Mouse (Mus musculus) urinary bladder, adult 2 months (tissue): ENCODE data around the gene Dpp3. TPM values are rescaled to one million over a fixed set of nuclear protein-coding genes. Genes with fewer than 3 reads are reported as not detected.
"Not testable (repeated sequence)": the region's sequence is repeated elsewhere in the genome, so short reads cannot be mapped to it uniquely, and the experiment has no call there.

Experiments used
- DNase-seq: peaks from one replicate; pipeline ENCODE4 v3.0.0; 2022; ENCODE audit warnings: low spot score
- polyA plus RNA-seq: library from polyadenylated mRNA; depleted of rRNA; stranded (reverse); fragments of >200 nt; gene quantifications from 2 replicates; pipeline ENCODE4 v1.2.3, GENCODE M21; 2012; rRNA removed

Gene Dpp3
- polyA plus RNA-seq, 1 experiment = 53.2 TPM

DNA sequence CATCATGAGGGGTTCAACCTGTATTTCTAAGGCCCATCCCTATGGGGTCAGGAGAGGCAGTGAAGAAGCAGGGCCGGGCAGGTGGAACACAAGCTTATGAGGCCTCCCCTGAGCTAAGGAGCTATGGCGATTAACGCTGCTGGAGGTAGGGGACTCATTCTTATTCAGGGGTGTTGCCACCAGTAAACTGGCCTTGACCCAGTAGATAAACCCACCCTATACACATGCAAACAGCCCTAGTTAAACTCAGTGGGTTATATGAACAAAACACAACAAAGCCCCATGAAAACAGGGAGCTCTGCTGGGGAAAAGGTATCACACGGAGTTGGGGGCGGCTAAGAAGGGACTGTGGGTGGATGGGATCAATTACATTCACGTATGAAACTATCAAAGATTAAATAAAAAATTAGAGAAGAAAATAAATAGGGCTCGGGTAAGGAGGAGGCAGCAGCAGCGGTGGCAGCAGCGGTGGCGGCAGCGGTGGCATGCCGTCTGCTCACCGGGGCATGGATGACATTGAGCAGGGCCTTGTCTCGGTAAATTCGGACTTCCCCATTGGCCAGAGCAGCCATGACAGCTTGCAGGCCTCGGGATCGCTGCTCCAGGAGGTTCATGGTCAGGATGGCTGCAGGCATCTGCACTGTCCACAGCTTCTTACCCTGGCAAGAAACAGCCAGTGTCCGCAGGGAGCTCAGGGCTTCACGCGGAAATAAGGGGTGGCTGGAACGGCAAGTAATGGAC lies 31.1 kb downstream of the Dpp3 start:
- no peak for DNase-seq

- no peak for DNase-seq
These were observed 36.3 kb downstream of the Dpp3 start for GRCm38 (mm10) chr19:4891798-4892197.

DNA sequence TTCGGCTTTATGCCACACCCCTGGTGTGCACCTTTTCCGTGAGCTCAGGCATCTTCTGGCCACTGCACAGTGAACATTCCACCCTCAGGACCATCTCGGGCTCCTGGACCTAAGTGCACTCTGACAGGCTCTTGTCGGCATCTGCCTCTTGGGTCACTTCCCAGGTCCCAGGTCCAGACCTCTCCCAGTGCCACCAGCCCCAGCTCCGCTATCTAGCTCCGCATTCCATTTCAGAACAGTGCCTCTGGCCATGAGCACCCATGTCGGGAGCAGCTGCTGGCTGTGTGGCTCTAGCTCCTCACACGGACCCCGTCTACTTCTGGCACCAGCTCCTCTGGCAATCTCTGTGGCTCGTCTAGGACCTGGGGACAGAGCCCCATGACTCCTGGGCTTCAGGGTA lies 38.3 kb downstream of the Dpp3 start:
- no peak for DNase-seq

DNA sequence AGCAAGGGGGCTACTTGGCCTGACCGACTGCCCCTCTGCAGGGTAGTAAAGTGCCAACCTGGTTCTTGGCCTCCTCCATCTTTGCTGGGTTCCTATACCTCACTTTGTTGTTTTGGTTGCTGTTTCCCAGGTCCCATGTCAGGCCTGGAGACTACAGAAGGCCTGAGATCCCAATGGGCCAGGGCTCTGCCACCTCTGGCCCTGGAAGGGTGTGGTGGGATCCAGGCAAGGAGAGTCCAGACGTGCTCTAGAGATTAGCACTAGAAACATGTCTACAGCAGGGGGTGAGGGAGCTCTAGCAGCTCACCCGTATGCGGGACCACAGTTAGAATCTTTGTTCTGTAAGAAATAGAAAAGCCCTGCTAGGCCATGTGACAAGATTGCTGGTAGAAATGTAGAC lies 44.1 kb downstream of the Dpp3 start:
- DNase-seq = no peak

GRCm38 (mm10) chr19:4879324-4879703 lies 48.8 kb downstream of the Dpp3 start:
- no peak for DNase-seq

DNA sequence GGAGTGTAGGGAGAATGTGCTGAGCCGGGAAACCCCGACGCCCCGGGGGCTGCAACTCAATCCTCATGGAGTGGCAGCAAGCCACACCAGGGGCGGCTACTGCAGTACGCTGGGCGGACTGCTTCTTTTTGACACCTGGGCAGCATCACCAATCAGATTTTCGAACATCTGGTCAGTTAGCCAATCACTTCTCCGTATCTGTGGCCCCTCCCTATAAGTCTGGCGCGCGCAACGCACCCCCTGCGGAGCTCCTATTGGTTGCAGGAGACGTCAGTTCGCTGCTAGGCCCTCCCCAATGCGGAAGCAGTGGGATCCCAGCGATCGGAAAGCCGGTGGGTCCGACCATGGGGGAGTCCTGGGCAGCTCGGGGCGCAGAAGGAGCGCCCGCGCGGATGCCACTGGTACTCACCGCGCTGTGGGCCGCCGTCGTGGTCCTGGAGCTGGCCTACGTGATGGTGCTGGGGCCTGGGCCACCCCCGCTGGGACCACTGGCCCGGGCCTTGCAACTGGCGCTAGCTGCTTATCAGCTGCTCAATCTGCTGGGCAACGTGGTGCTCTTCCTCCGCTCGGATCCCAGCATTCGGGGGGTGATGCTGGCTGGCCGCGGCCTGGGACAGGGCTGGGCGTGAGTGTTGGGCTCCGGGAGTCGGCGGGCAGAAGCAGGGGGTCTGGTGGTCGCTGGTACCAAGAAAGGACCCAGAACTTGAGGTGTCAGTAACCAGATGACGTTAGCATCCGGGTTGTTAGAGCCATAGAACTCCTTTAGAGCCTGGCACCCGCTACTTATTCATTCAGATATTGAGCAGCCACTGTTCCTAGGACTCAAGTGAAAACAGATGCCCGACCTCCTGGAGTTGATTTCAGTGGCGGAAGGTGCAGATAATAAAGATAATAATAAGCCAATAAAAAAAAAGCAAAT lies 49.4 kb downstream of the Dpp3 start, which contains the start of gene Zdhhc24:
Gene Zdhhc24, plus strand, starts transcription at position 264 of the 919 bp plus-strand sequence.
- DNase-seq = peak; percentile 97

DNA sequence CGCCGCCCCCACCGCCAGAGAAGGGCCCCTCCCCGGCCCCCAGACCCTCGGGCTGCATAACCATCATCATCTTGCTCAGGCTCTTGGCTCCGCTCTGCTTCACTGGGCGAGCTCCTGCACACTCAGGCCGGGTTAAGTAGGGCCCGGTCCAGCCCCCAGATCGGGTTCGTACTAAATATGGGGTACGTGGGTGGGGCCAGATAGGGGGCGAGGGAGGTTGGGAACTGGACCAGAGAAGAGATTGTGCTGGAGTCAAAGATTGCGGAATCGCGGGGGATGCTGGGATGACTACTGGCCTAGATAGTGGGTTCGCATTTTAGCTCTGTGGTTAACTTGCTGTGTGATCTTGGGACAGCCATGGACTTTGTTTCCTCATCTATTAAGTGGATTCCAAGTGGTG lies 50.3 kb downstream of the Dpp3 start, which contains the start of gene Actn3:
Gene Actn3, minus strand, starts transcription at position 125 of the 400 bp plus-strand sequence.
- DNase-seq = no peak

GRCm38 (mm10) chr19:4876755-4877154 lies 51.3 kb downstream of the Dpp3 start:
- DNase-seq = no peak

- no peak for DNase-seq
These were observed 51.8 kb downstream of the Dpp3 start for GRCm38 (mm10) chr19:4876241-4876640.

GRCm38 (mm10) chr19:4874613-4875012 lies 53.5 kb downstream of the Dpp3 start:
- DNase-seq = not testable (repeated sequence)

GRCm38 (mm10) chr19:4865147-4865546 lies 62.9 kb downstream of the Dpp3 start:
- DNase-seq = no peak

DNA sequence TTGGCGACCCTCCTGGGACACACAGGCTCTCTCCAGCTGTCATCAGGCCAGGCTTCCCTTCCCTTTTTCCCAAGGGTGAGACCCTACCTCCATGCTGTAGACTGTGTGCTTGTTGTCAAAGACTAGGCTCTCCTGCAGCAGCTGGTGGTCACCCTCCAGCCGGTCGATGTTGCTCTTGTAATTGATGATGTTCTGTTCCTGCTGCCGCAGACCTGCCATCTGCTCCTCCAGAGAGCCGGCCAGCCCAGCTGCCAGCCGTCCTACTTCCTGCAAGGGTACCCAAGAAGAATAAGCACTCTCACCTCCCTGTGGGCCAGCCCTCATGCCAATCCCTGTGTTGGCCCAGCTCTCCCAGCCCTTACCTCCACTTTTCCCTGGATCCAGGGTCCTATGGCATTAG lies 65.0 kb downstream of the Dpp3 start:
- DNase-seq = no peak

- DNase-seq = no peak
These were observed 69.0 kb downstream of the Dpp3 start for GRCm38 (mm10) chr19:4859081-4859480.

Other genes starting within 250 kb of the Dpp3 start
- 0.69 and 1.2 TPM in 2 replicates for gene Gm960, start 229.6 kb downstream of the Dpp3 start, polyA plus RNA-seq
- gene Sptbn2, start 217.1 kb downstream of the Dpp3 start, polyA plus RNA-seq = 1.4 and 2.4 TPM in 2 replicates
- gene Rbm4b, start 171.8 kb downstream of the Dpp3 start, polyA plus RNA-seq = 10.5 and 11.1 TPM in 2 replicates
- gene Rbm4, start 134.4 kb downstream of the Dpp3 start, polyA plus RNA-seq = 36.9 and 43.3 TPM in 2 replicates
- 12.7 and 17.2 TPM in 2 replicates for gene Gm21992, start 116.7 kb downstream of the Dpp3 start, polyA plus RNA-seq
- 17.1 and 17.5 TPM in 2 replicates for gene Rbm14, start 116.7 kb downstream of the Dpp3 start, polyA plus RNA-seq
- 64.5 and 75.5 TPM in 2 replicates for gene Ccs, start 89.0 kb downstream of the Dpp3 start, polyA plus RNA-seq
- 0.07 and 0.09 TPM in 2 replicates for gene Ccdc87, start 88.9 kb downstream of the Dpp3 start, polyA plus RNA-seq
- gene Ctsf, start 73.2 kb downstream of the Dpp3 start, polyA plus RNA-seq = 78.4 and 82.7 TPM in 2 replicates
- 1.3 and 2.5 TPM in 2 replicates for gene Actn3, start 50.4 kb downstream of the Dpp3 start, polyA plus RNA-seq
- 15.1 and 22.3 TPM in 2 replicates for gene Zdhhc24, start 49.6 kb downstream of the Dpp3 start, polyA plus RNA-seq
- gene Bbs1, start 21.7 kb downstream of the Dpp3 start, polyA plus RNA-seq = 4.2 and 4.6 TPM in 2 replicates
- 3.8 and 5.5 TPM in 2 replicates for gene Peli3, start 14.8 kb upstream of the Dpp3 start, polyA plus RNA-seq
- 48.5 and 57.5 TPM in 2 replicates for gene Mrpl11, start 33.9 kb upstream of the Dpp3 start, polyA plus RNA-seq
- gene Npas4, start 62.0 kb upstream of the Dpp3 start, polyA plus RNA-seq = 5.7 and 7.4 TPM in 2 replicates
- 4.6 and 5.9 TPM in 2 replicates for gene Slc29a2, start 95.6 kb upstream of the Dpp3 start, polyA plus RNA-seq
- 30.4 and 33.5 TPM in 2 replicates for gene B4gat1, start 110.5 kb upstream of the Dpp3 start, polyA plus RNA-seq
- 1.9 and 2.3 TPM in 2 replicates for gene AC124502.3, start 110.6 kb upstream of the Dpp3 start, polyA plus RNA-seq
- 30.8 and 31.1 TPM in 2 replicates for gene Brms1, start 113.1 kb upstream of the Dpp3 start, polyA plus RNA-seq
- 18.4 and 24.8 TPM in 2 replicates for gene Rin1, start 122.2 kb upstream of the Dpp3 start, polyA plus RNA-seq
- 77.2 and 103 TPM in 2 replicates for gene Cd248, start 139.8 kb upstream of the Dpp3 start, polyA plus RNA-seq
- gene Tmem151a, start 157.2 kb upstream of the Dpp3 start, polyA plus RNA-seq = 2.8 and 3.9 TPM in 2 replicates
- 122 and 131 TPM in 2 replicates for gene Yif1a, start 160.3 kb upstream of the Dpp3 start, polyA plus RNA-seq
- 1.5 TPM in 2 replicates for gene Cnih2, start 170.2 kb upstream of the Dpp3 start, polyA plus RNA-seq
- 148 and 154 TPM in 2 replicates for gene Rab1b, start 178.8 kb upstream of the Dpp3 start, polyA plus RNA-seq
- 28.0 and 30.5 TPM in 2 replicates for gene Klc2, start 190.3 kb upstream of the Dpp3 start, polyA plus RNA-seq